Mouse (Mus musculus): Measurements from ENCODE around the gene Krtap19-4. TPM values are rescaled to one million over a fixed set of nuclear protein-coding genes. Genes with fewer than 3 reads are reported as not detected.

Gene Krtap19-4
- polyA plus RNA-seq, 1 experiment from 2014 or later, result not detected

Other genes starting within 250 kb of the Krtap19-4 start
- not detected in 2 replicates for gene Krtap26-1, start 237.3 kb downstream of the Krtap19-4 start, polyA plus RNA-seq (2016; fragmentation: Nextera tagmentation; extraction: Ambion mirVana)
- gene Krtap27-1, start 213.4 kb downstream of the Krtap19-4 start, polyA plus RNA-seq (2016; fragmentation: Nextera tagmentation; extraction: Ambion mirVana), result not detected in 2 replicates
- gene 2310061N02Rik, start 177.1 kb downstream of the Krtap19-4 start, polyA plus RNA-seq (2016; fragmentation: Nextera tagmentation; extraction: Ambion mirVana), result not detected in 2 replicates
- not detected in 2 replicates for gene Krtap13-1, start 156.2 kb downstream of the Krtap19-4 start, polyA plus RNA-seq (2016; fragmentation: Nextera tagmentation; extraction: Ambion mirVana)
- not detected in 2 replicates for gene Krtap13, start 133.5 kb downstream of the Krtap19-4 start, polyA plus RNA-seq (2016; fragmentation: Nextera tagmentation; extraction: Ambion mirVana)
- not detected in 2 replicates for gene 2310034C09Rik, start 126.2 kb downstream of the Krtap19-4 start, polyA plus RNA-seq (2016; fragmentation: Nextera tagmentation; extraction: Ambion mirVana)
- not detected in 2 replicates for gene 2310057N15Rik, start 110.9 kb downstream of the Krtap19-4 start, polyA plus RNA-seq (2016; fragmentation: Nextera tagmentation; extraction: Ambion mirVana)
- not detected in 2 replicates for gene Gm5965, start 107.2 kb downstream of the Krtap19-4 start, polyA plus RNA-seq (2016; fragmentation: Nextera tagmentation; extraction: Ambion mirVana)
- gene Gm20741, start 72.9 kb downstream of the Krtap19-4 start, polyA plus RNA-seq (2016; fragmentation: Nextera tagmentation; extraction: Ambion mirVana), result not detected in 2 replicates
- gene Krtap15, start 64.9 kb downstream of the Krtap19-4 start, polyA plus RNA-seq (2016; fragmentation: Nextera tagmentation; extraction: Ambion mirVana), result not detected in 2 replicates
- gene Krtap14, start 58.9 kb downstream of the Krtap19-4 start, polyA plus RNA-seq (2016; fragmentation: Nextera tagmentation; extraction: Ambion mirVana), result not detected in 2 replicates
- gene Krtap19-1, start 15.7 kb downstream of the Krtap19-4 start, polyA plus RNA-seq (2016; fragmentation: Nextera tagmentation; extraction: Ambion mirVana), result not detected in 2 replicates
- not detected in 2 replicates for gene Krtap19-2, start 10.8 kb downstream of the Krtap19-4 start, polyA plus RNA-seq (2016; fragmentation: Nextera tagmentation; extraction: Ambion mirVana)
- gene Krtap19-3, start 7.1 kb downstream of the Krtap19-4 start, polyA plus RNA-seq (2016; fragmentation: Nextera tagmentation; extraction: Ambion mirVana), result not detected in 2 replicates
- not detected in 2 replicates for gene Krtap19-5, start 11.4 kb upstream of the Krtap19-4 start, polyA plus RNA-seq (2016; fragmentation: Nextera tagmentation; extraction: Ambion mirVana)
- gene Krtap19-9b, start 47.2 kb upstream of the Krtap19-4 start, polyA plus RNA-seq (2016; fragmentation: Nextera tagmentation; extraction: Ambion mirVana), result not detected in 2 replicates
- not detected in 2 replicates for gene Krtap16-3, start 77.8 kb upstream of the Krtap19-4 start, polyA plus RNA-seq (2016; fragmentation: Nextera tagmentation; extraction: Ambion mirVana)
- gene Krtap22-2, start 125.7 kb upstream of the Krtap19-4 start, polyA plus RNA-seq (2016; fragmentation: Nextera tagmentation; extraction: Ambion mirVana), result not detected in 2 replicates
- gene Gm10229, start 130.2 kb upstream of the Krtap19-4 start, polyA plus RNA-seq (2016; fragmentation: Nextera tagmentation; extraction: Ambion mirVana), result not detected in 2 replicates
- not detected in 2 replicates for gene Krtap6-1, start 146.6 kb upstream of the Krtap19-4 start, polyA plus RNA-seq (2016; fragmentation: Nextera tagmentation; extraction: Ambion mirVana)
- not detected in 2 replicates for gene Gm10228, start 156.4 kb upstream of the Krtap19-4 start, polyA plus RNA-seq (2016; fragmentation: Nextera tagmentation; extraction: Ambion mirVana)
- gene Krtap6-5, start 162.8 kb upstream of the Krtap19-4 start, polyA plus RNA-seq (2016; fragmentation: Nextera tagmentation; extraction: Ambion mirVana), result not detected in 2 replicates
- gene 1110025L11Rik, start 178.9 kb upstream of the Krtap19-4 start, polyA plus RNA-seq (2016; fragmentation: Nextera tagmentation; extraction: Ambion mirVana), result not detected in 2 replicates
- not detected in 2 replicates for gene Krtap6-3, start 198.9 kb upstream of the Krtap19-4 start, polyA plus RNA-seq (2016; fragmentation: Nextera tagmentation; extraction: Ambion mirVana)